Mouse (Mus musculus) kidney, postnatal 0 days (tissue): ENCODE measurements around the gene Btbd9. TPM values are rescaled to one million over a fixed set of nuclear protein-coding genes. Genes with fewer than 3 reads are reported as not detected.

Experiments
- ATAC-seq: fragments of 200-750 bp; cut with Nextera tagmentation; replicated peaks from 2 replicates; pipeline ENCODE4 v1.8.0; 2017; ENCODE audit warnings: low read depth, moderate number of reproducible peaks, moderate TSS enrichment, moderate library complexity; ENCODE audit not compliant: low FRiP score
- DNase-seq: peaks from one replicate; pipeline ENCODE4 v3.0.0-alpha.2; 2016; ENCODE audit warnings: low spot score
- H3K27ac ChIP-seq: fragments of 300-500 bp; sonication (generic); 2 replicates; pipeline ENCODE4 v1.5.1; 2014; ENCODE audit warnings: mild to moderate bottlenecking
- H3K27me3 ChIP-seq: fragments of 300-500 bp; sonication (generic); 2 replicates; pipeline ENCODE4 v1.6.1; 2014; ENCODE audit warnings: low read length, mixed read lengths; ENCODE audit not compliant: insufficient read depth
- H3K36me3 ChIP-seq: fragments of 300-500 bp; sonication (generic); 2 replicates; pipeline ENCODE4 v1.6.1; 2014; ENCODE audit warnings: low read length, mixed read lengths; ENCODE audit not compliant: insufficient read depth
- H3K4me1 ChIP-seq: fragments of 300-500 bp; sonication (generic); replicated peaks from 2 replicates; pipeline ENCODE4 v1.6.1; 2014; ENCODE audit warnings: antibody characterized with exemption, low read length, mixed read lengths; ENCODE audit not compliant: insufficient read depth
- H3K4me2 ChIP-seq: fragments of 300-500 bp; sonication (generic); 2 replicates; pipeline ENCODE4 v1.6.1; 2014; ENCODE audit warnings: mild to moderate bottlenecking, low read length, moderate library complexity, mixed read lengths
- H3K4me3 ChIP-seq: fragments of 300-500 bp; sonication (generic); replicated peaks from 2 replicates; pipeline ENCODE4 v1.5.1; 2014; ENCODE audit warnings: low read depth, low read length
- H3K9ac ChIP-seq: fragments of 300-500 bp; sonication (generic); 2 replicates; pipeline ENCODE4 v1.6.1; 2014; ENCODE audit warnings: low read depth, low read length
- H3K9me3 ChIP-seq: fragments of 300-500 bp; sonication (generic); replicated peaks from 2 replicates; pipeline ENCODE4 v1.6.1; 2016; ENCODE audit warnings: low read length, inconsistent platforms, mixed read lengths
- CTCF ChIP-seq: IDR thresholded peaks from 2 replicates; pipeline ENCODE4 v1.5.1; 2016; ENCODE audit warnings: antibody characterized with exemption, low read depth, mild to moderate bottlenecking, moderate library complexity
- WGBS: fragments of 180-500 bp; shearing (Covaris S2); extraction: QIAGEN DNeasy Blood & Tissue Kit; methylation state at CpG from one replicate; pipeline ENCODE4 v1.1.7; 2014; 5-methylcytosine and 5-hydroxymethylcytosine counted together
- polyA plus RNA-seq: library from polyadenylated mRNA; unstranded; fragments of >200 nt; fragmentation: Nextera tagmentation; extraction: Ambion mirVana; gene quantifications from 2 replicates; pipeline ENCODE4 v1.2.1, GENCODE M21; 2015

Btbd9 gene
- polyA plus RNA-seq, 1 experiment from 2014 or later = 41.1 TPM

- Histone ChIP-seq H3K27ac (no peak overlapping the region), H3K27me3 (no peaks in the 10 kb centered on the region), H3K4me3 (no peak overlapping the region), H3K9me3 (no peaks in the 10 kb centered on the region), H3K9ac (no peak overlapping the region), H3K36me3 (no peaks in the 10 kb centered on the region), H3K4me2 (no peak overlapping the region), H3K4me1 (no peaks in the 10 kb centered on the region)
- WGBS = 51% methylated on average over 8 of the region's 8 CpGs
- ATAC-seq = no peak
- no peak for TF ChIP-seq CTCF
- DNase-seq = no peak
Measured at GRCm38 (mm10) chr17:30296069-30296468, 280.2 kb downstream of the Btbd9 start.

- no peak for TF ChIP-seq CTCF
- DNase-seq (no peak), ATAC-seq (no peak)
- H3K27ac ChIP-seq = no peak overlapping the region
- no peaks in the 10 kb centered on the region for H3K9me3 ChIP-seq
- no peaks in the 10 kb centered on the region for H3K27me3 ChIP-seq
- no peaks in the 10 kb centered on the region for H3K36me3 ChIP-seq
- no peak overlapping the region for H3K9ac ChIP-seq
- H3K4me1 ChIP-seq = no peaks in the 10 kb centered on the region
- no peak overlapping the region for H3K4me2 ChIP-seq
- WGBS = 38% methylated on average over 6 of the region's 6 CpGs
- no peak overlapping the region for H3K4me3 ChIP-seq
Measured at GRCm38 (mm10) chr17:30292666-30293065, 283.6 kb downstream of the Btbd9 start.

GRCm38 (mm10) chr17:30285641-30286040 is 290.6 kb downstream of the Btbd9 start:
- H3K36me3 ChIP-seq = no peaks in the 10 kb centered on the region
- H3K4me1 ChIP-seq = peaks cover 3% of the 10 kb centered on the region; the same call in 1 of the 2 replicates
- H3K4me2 ChIP-seq = no peak overlapping the region
- DNase-seq (no peak), ATAC-seq (no peak)
- WGBS = 95% methylated on average over 2 of the region's 2 CpGs
- no peak overlapping the region for H3K4me3 ChIP-seq
- no peak overlapping the region for H3K9ac ChIP-seq
- TF ChIP-seq CTCF = no peak
- no peak overlapping the region for H3K27ac ChIP-seq
- H3K9me3 ChIP-seq = no peaks in the 10 kb centered on the region
- H3K27me3 ChIP-seq = no peaks in the 10 kb centered on the region

GRCm38 (mm10) chr17:30283460-30284050 is 292.7 kb downstream of the Btbd9 start:
- 76% methylated on average over 4 of the region's 4 CpGs for WGBS

GRCm38 (mm10) chr17:30283001-30283400 is 293.3 kb downstream of the Btbd9 start:
- ATAC-seq (no peak), DNase-seq (no peak)
- no peak overlapping the region for H3K9ac ChIP-seq
- peaks cover 3% of the 10 kb centered on the region; the same call in 1 of the 2 replicates for H3K4me1 ChIP-seq
- H3K4me3 ChIP-seq = no peak overlapping the region
- H3K9me3 ChIP-seq = no peaks in the 10 kb centered on the region
- H3K4me2 ChIP-seq = no peak overlapping the region
- TF ChIP-seq CTCF = no peak
- no peak overlapping the region for H3K27ac ChIP-seq
- no peaks in the 10 kb centered on the region for H3K36me3 ChIP-seq
- no peaks in the 10 kb centered on the region for H3K27me3 ChIP-seq

More at GRCm38 (mm10) chr17:30283460-30284050, 292.7 kb downstream of the Btbd9 start:
- no peak overlapping the region for H3K9ac ChIP-seq
- ATAC-seq (no peak), DNase-seq (no peak)
- TF ChIP-seq CTCF = no peak
- no peaks in the 10 kb centered on the region for H3K36me3 ChIP-seq
- H3K4me1 ChIP-seq = peaks cover 3% of the 10 kb centered on the region; the same call in 1 of the 2 replicates
- no peaks in the 10 kb centered on the region for H3K27me3 ChIP-seq
- no peak overlapping the region for H3K4me3 ChIP-seq
- no peak overlapping the region for H3K27ac ChIP-seq
- no peaks in the 10 kb centered on the region for H3K9me3 ChIP-seq
- H3K4me2 ChIP-seq = no peak overlapping the region

- no peak for DNase-seq
- no peak for TF ChIP-seq CTCF
- H3K9me3 ChIP-seq = no peaks in the 10 kb centered on the region
- no peaks in the 10 kb centered on the region for H3K27me3 ChIP-seq
- H3K9ac ChIP-seq = no peak overlapping the region
- WGBS = 70% methylated on average over 7 of the region's 7 CpGs
- no peak overlapping the region for H3K4me2 ChIP-seq
- H3K4me1 ChIP-seq = peaks cover 3% of the 10 kb centered on the region; the same call in 1 of the 2 replicates
- no peak for ATAC-seq
- no peak overlapping the region for H3K4me3 ChIP-seq
- no peak overlapping the region for H3K27ac ChIP-seq
- no peaks in the 10 kb centered on the region for H3K36me3 ChIP-seq
Measured at GRCm38 (mm10) chr17:30280323-30281118, 295.8 kb downstream of the Btbd9 start.
